Mouse (Mus musculus): ENCODE data around the gene Sgsm3.

DNA sequence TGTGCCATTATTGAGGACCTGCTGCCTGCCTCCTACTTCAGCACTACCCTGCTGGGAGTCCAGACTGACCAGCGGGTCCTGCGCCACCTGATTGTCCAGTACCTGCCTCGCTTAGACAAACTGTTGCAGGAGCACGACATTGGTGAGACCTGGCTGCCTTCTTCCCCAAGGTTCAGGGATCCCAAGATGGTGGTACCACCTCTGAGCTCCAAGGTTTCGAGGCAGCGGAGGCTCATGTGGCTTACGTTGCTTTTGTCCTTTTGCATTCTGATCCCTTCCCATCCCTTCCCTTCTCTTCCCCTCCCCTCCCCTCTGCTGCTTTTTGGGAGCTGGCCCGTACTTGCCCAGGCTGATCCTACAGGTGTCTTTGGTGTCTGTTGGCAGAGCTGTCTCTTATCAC lies 30.3 kb downstream of the Sgsm3 start:
- TF ChIP-seq CTCF (IDR thresholded peaks at IDR 0.05; ENCODE audit: extremely low read depth, insufficient read length, insufficient replicate concordance, low read depth, low read length) (no peak), POLR2A (IDR thresholded peaks at IDR 0.05; ENCODE audit: low read depth, low read length) (no peak)

Data from small intestine, adult 2 months (tissue).